Mouse (Mus musculus): ENCODE data around the gene Crhr1. TPM values are rescaled to one million over a fixed set of nuclear protein-coding genes. Genes with fewer than 3 reads are reported as not detected.

Gene Crhr1
- polyA plus RNA-seq, 1 experiment = 0.24 TPM

DNA sequence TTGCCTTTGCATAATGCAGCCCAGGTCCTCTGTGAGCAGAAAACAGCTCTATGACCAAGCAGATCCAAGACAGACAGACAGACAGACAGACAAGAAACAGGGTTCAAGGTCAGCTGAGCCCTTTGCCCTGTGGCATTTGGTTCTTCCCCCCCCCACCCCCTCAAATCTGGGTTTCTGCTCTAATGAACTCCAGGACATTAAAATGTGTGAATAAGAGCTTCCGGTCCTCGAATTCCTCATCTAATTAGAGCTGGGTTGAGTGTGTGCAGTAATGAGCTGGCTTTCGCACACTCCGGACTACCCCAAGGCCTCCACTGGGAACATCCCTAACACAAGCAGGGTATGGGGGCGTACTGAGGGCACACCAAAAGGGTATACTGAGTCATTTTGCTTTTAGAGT is 18.3 kb downstream of the Crhr1 start:
- H3K27ac ChIP-seq (ENCODE audit: control insufficient read depth, insufficient read depth, low read length) = no peak overlapping the region
- no peak for DNase-seq
- H3K36me3 ChIP-seq (ENCODE audit: control insufficient read depth, insufficient read depth, low read length) = no peaks in the 10 kb centered on the region
- 89% methylated on average over 5 of the region's 5 CpGs for WGBS
- H3K27me3 ChIP-seq (ENCODE audit: control insufficient read depth, insufficient read depth, low read length) = no peaks in the 10 kb centered on the region
- TF ChIP-seq CTCF (IDR thresholded peaks at IDR 0.05; ENCODE audit: borderline replicate concordance, control insufficient read depth, extremely low read depth, insufficient read depth, low read length, poor library complexity) (no peak), POLR2A (IDR thresholded peaks at IDR 0.05; ENCODE audit: control insufficient read depth, extremely low read depth, insufficient read depth, low read length, poor library complexity) (no peak)
- H3K4me3 ChIP-seq (ENCODE audit: control insufficient read depth, insufficient read depth, low read length) = no peak overlapping the region
- no peaks in the 10 kb centered on the region for H3K4me1 ChIP-seq (replicated peaks; ENCODE audit: control insufficient read depth, insufficient read depth, low read length)

DNA sequence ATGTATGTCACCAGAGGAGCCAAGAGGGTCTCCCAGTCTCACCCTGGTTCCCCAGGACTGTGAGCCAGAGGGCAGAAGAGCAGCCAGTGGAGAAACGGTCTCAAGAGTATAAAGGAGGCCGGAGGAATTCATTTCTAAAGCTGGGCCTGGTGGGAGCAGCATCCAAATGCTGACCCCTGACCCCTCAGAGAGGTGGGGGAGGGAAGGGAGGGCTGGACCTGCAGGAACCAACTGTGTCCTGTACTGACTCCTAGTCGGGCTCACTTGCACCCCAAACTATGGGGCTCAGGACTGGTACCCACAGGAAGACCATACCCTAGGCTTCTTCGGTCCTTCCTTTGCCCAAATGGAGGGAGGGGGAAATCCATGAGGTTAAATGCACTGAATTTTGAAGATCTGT is 21.7 kb downstream of the Crhr1 start:
- H3K4me1 ChIP-seq (replicated peaks; ENCODE audit: control insufficient read depth, insufficient read depth, low read length) = no peaks in the 10 kb centered on the region
- no peaks in the 10 kb centered on the region for H3K36me3 ChIP-seq (ENCODE audit: control insufficient read depth, insufficient read depth, low read length)
- H3K27me3 ChIP-seq (ENCODE audit: control insufficient read depth, insufficient read depth, low read length) = no peaks in the 10 kb centered on the region
- WGBS = 81% methylated on average over 4 of the region's 4 CpGs
- no peak for DNase-seq
- H3K27ac ChIP-seq (ENCODE audit: control insufficient read depth, insufficient read depth, low read length) = no peak overlapping the region
- no peak overlapping the region for H3K4me3 ChIP-seq (ENCODE audit: control insufficient read depth, insufficient read depth, low read length)
- TF ChIP-seq CTCF (IDR thresholded peaks at IDR 0.05; ENCODE audit: borderline replicate concordance, control insufficient read depth, extremely low read depth, insufficient read depth, low read length, poor library complexity) (no peak), POLR2A (IDR thresholded peaks at IDR 0.05; ENCODE audit: control insufficient read depth, extremely low read depth, insufficient read depth, low read length, poor library complexity) (no peak)

DNA sequence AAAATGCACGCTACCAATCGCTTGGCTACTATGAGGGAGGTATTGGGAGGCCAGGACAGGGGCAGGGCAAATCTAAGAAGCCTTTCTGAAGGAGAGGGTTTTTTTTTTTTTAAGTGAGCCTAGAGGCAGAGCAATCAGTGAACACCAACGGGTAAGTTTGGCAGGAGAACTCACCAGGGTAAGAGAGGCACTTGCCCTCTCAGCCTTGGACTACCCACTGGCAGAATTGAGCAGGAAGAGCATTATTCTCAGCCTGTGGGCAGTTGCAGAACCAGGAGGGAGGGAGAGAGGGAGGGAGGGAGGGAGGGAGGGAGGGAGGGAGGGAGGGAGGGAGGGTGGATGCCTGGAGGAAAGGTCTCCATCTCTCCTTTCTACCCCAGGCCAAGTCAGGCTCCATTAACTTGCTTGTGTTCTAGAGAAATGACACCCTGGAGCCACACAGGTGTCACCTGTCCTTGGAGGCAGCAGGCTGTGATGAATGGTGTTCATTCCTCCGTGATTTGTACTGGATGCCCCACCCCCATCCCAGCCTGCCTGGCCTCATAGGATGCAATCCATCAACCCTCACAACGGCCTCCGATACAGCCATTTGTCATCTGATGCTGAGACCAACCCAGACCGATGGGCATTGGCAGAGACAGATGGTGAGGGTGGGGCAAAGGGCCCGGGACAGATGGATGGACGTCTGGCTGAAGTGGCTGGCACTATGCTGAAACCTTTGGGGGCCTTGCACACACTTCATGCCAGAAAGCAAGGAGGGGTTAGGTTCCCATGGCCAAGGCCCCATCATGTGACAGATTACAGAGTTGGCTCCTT is 22.4 kb downstream of the Crhr1 start:
- H3K27me3 ChIP-seq (ENCODE audit: control insufficient read depth, insufficient read depth, low read length) = no peaks in the 10 kb centered on the region
- DNase-seq = no peak
- no peaks in the 10 kb centered on the region for H3K4me1 ChIP-seq (replicated peaks; ENCODE audit: control insufficient read depth, insufficient read depth, low read length)
- H3K27ac ChIP-seq (ENCODE audit: control insufficient read depth, insufficient read depth, low read length) = no peak overlapping the region
- no peaks in the 10 kb centered on the region for H3K36me3 ChIP-seq (ENCODE audit: control insufficient read depth, insufficient read depth, low read length)
- TF ChIP-seq CTCF (IDR thresholded peaks at IDR 0.05; ENCODE audit: borderline replicate concordance, control insufficient read depth, extremely low read depth, insufficient read depth, low read length, poor library complexity) = no peak
- no peak for TF ChIP-seq POLR2A (IDR thresholded peaks at IDR 0.05; ENCODE audit: control insufficient read depth, extremely low read depth, insufficient read depth, low read length, poor library complexity)
- H3K4me3 ChIP-seq (ENCODE audit: control insufficient read depth, insufficient read depth, low read length) = no peak overlapping the region
- WGBS = 41% methylated on average over 9 of the region's 9 CpGs

DNA sequence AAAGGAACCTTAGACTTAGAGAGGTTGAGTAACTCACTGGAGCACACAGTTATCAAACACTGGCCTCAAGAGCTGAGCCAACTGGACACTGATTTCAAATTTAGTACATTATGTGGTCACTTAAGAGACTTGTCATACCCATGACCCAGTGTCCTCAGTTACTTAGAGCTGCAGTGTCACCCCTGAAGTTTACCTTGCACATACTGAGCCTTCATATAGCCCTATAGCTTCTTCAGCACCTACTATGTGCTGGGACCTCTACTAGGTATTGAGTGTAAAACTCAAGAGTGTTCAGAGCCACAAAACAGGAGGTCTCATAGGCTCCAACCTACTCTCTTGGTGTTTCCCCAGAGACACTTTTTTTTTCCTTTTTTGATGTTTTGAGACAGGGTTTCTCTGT is 23.2 kb downstream of the Crhr1 start:
- Histone ChIP-seq H3K27me3 (ENCODE audit: control insufficient read depth, insufficient read depth, low read length) (no peaks in the 10 kb centered on the region), H3K4me3 (ENCODE audit: control insufficient read depth, insufficient read depth, low read length) (no peak overlapping the region), H3K27ac (ENCODE audit: control insufficient read depth, insufficient read depth, low read length) (no peak overlapping the region), H3K36me3 (ENCODE audit: control insufficient read depth, insufficient read depth, low read length) (no peaks in the 10 kb centered on the region), H3K4me1 (replicated peaks; ENCODE audit: control insufficient read depth, insufficient read depth, low read length) (no peaks in the 10 kb centered on the region)
- TF ChIP-seq CTCF (IDR thresholded peaks at IDR 0.05; ENCODE audit: borderline replicate concordance, control insufficient read depth, extremely low read depth, insufficient read depth, low read length, poor library complexity) (no peak), POLR2A (IDR thresholded peaks at IDR 0.05; ENCODE audit: control insufficient read depth, extremely low read depth, insufficient read depth, low read length, poor library complexity) (no peak)
- DNase-seq = no peak

DNA sequence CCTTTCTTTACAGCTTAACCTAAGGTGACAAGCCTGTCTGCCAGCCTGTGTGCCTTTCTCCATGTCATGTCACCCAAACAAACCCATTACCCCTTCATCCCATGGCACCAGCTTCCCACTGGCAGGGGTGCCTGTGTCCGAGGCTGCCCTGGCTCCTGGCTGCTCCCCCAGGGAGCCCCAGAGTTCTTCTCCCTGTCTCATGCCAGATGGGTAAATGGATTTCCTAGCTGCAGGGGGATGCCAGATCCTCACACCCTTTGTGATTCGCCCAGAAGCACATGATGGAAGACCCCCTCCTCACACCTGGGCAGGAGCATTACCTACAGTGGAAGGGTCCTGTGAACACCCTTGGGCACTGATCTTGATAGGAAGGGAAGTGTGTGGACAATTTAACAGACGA is 23.7 kb downstream of the Crhr1 start:
- no peak for DNase-seq
- no peaks in the 10 kb centered on the region for H3K36me3 ChIP-seq (ENCODE audit: control insufficient read depth, insufficient read depth, low read length)
- TF ChIP-seq CTCF (IDR thresholded peaks at IDR 0.05; ENCODE audit: borderline replicate concordance, control insufficient read depth, extremely low read depth, insufficient read depth, low read length, poor library complexity) (no peak), POLR2A (IDR thresholded peaks at IDR 0.05; ENCODE audit: control insufficient read depth, extremely low read depth, insufficient read depth, low read length, poor library complexity) (no peak)
- no peaks in the 10 kb centered on the region for H3K27me3 ChIP-seq (ENCODE audit: control insufficient read depth, insufficient read depth, low read length)
- H3K4me1 ChIP-seq (replicated peaks; ENCODE audit: control insufficient read depth, insufficient read depth, low read length) = no peaks in the 10 kb centered on the region
- H3K4me3 ChIP-seq (ENCODE audit: control insufficient read depth, insufficient read depth, low read length) = no peak overlapping the region
- 72% methylated on average over 3 of the region's 3 CpGs for WGBS
- no peak overlapping the region for H3K27ac ChIP-seq (ENCODE audit: control insufficient read depth, insufficient read depth, low read length)

DNA sequence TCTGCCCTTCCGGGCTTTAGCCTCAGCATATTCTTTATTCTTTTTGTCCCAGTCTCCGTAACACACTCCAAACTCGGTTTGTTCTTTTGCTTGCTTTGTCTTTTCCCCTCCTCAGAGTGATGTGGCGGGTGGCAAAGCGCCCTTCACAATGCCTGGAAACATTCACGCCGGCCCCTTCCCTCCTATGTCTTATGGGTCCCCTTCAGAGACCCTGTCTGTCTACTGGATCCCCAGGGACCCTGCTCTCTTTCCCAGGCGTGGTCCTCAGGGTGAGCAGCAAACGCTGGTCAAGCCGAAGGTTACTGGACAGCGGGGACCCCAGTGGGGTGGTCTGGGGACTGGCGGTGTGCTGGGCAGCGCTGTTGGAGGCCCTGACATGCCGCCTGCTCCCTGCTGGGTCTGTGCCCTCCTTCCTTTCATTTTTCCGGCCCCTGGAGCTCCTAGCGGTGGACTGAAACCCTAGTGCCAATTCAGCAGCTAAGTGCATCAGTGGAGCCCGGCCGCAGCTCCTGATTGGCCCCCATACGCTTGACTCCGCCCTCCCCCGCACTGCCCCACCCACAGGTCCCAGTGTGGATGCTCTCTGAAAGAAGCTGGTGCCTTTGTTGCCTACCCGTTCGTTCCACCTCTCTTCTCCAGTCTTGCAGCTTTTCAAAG is 25.1 kb downstream of the Crhr1 start:
- 14% methylated on average over 23 of the region's 23 CpGs for WGBS
- peak; percentile 15 for DNase-seq
- Histone ChIP-seq H3K4me3 (ENCODE audit: control insufficient read depth, insufficient read depth, low read length) (no peak overlapping the region), H3K4me1 (replicated peaks; ENCODE audit: control insufficient read depth, insufficient read depth, low read length) (no peaks in the 10 kb centered on the region), H3K36me3 (ENCODE audit: control insufficient read depth, insufficient read depth, low read length) (no peaks in the 10 kb centered on the region), H3K27ac (ENCODE audit: control insufficient read depth, insufficient read depth, low read length) (no peak overlapping the region), H3K27me3 (ENCODE audit: control insufficient read depth, insufficient read depth, low read length) (no peaks in the 10 kb centered on the region)
- TF ChIP-seq CTCF (IDR thresholded peaks at IDR 0.05; ENCODE audit: borderline replicate concordance, control insufficient read depth, extremely low read depth, insufficient read depth, low read length, poor library complexity) (no peak), POLR2A (IDR thresholded peaks at IDR 0.05; ENCODE audit: control insufficient read depth, extremely low read depth, insufficient read depth, low read length, poor library complexity) (no peak)
